Mouse (Mus musculus): ENCODE data around the gene Gm10642. TPM values are rescaled to one million over a fixed set of nuclear protein-coding genes. Genes with fewer than 3 reads are reported as not detected.

Gene Gm10642
- total RNA-seq, 1 experiment: 0.13 TPM

DNA sequence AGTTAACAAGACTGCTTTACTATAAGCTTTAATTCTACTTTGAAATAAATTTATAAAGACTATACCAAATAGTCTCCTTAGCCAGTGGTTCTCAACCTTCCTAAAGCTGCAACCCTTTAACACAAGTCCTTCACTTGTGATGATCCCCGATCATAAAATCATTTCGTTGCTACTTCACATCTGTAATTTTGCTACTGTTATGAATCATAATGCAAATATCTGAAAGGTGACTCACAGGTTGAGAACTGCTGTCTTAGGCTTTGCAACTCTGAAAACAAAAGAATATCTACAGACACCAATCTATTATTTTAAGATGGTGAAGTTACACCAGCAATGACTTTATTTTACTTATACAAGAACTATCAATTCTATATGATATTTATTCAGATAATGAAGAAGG lies 19.3 kb upstream of the Gm10642 start:
- H3K4me3 ChIP-seq (ENCODE audit: insufficient read depth in 1 of 2, low read depth in 1 of 2, low read length in 2 of 2, poor library complexity in 1 of 2, severe bottlenecking in 1 of 2): no peak overlapping the region
- no peak overlapping the region for H3K9ac ChIP-seq (ENCODE audit: insufficient read depth, low read depth, low read length, poor library complexity, severe bottlenecking)
- H3K27ac ChIP-seq (ENCODE audit: insufficient read depth, low read depth, low read length, poor library complexity, severe bottlenecking): no peak overlapping the region
- DNase-seq (ENCODE audit: low read depth, low spot score): no peak
- in situ Hi-C loops (cut with MboI; ENCODE audit: low sequenced_read_pairs in 2 of 2, unreplicated experiment in 2 of 2): no loop called here
- H3K9me3 ChIP-seq (ENCODE audit: control insufficient read depth, insufficient read depth, low read depth, low read length): no peaks in the 10 kb centered on the region
- H3K36me3 ChIP-seq (ENCODE audit: control insufficient read depth, insufficient read depth, low read length, poor library complexity, severe bottlenecking): no peaks in the 10 kb centered on the region
- no peaks in the 10 kb centered on the region for H3K4me1 ChIP-seq (ENCODE audit: control insufficient read depth in 2 of 2, insufficient read depth in 2 of 2, low read length in 2 of 2, poor library complexity in 1 of 2)
- no peak for TF ChIP-seq CHD2 (IDR thresholded peaks at IDR 0.05; ENCODE audit: low read depth, low read length)
- no peak for TF ChIP-seq ZC3H11A (IDR thresholded peaks at IDR 0.05; ENCODE audit: borderline replicate concordance, low read depth, low read length)
- no peak for TF ChIP-seq HCFC1 (IDR thresholded peaks at IDR 0.05; ENCODE audit: borderline replicate concordance, insufficient read depth, low read length)
- no peak for TF ChIP-seq MAFK (IDR thresholded peaks at IDR 0.05; ENCODE audit: insufficient read depth, low read depth, low read length)
- TF ChIP-seq ZNF384 (IDR thresholded peaks at IDR 0.05; ENCODE audit: low read depth, low read length): no peak

DNA sequence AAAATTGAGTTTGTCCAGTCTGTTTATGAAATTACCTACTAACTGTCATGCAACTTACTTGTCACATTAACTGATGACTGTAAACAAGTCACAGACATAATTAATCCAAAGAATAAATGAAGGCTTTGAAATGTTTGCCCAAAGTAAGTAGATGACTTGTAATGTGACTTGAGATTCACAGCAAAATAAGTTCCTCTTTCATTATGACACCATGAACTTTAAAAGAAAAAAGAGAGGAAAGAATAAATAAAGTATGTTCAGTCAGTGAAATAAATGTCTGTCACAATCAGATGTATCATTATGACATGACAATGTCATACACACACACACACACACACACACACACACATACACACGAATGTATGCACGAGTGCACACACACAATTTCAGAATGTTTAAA lies 5.8 kb upstream of the Gm10642 start:
- Histone ChIP-seq H3K9ac (ENCODE audit: insufficient read depth, low read depth, low read length, poor library complexity, severe bottlenecking) (no peak overlapping the region), H3K4me1 (ENCODE audit: control insufficient read depth in 2 of 2, insufficient read depth in 2 of 2, low read length in 2 of 2, poor library complexity in 1 of 2) (no peaks in the 10 kb centered on the region), H3K27ac (ENCODE audit: insufficient read depth, low read depth, low read length, poor library complexity, severe bottlenecking) (no peak overlapping the region), H3K9me3 (ENCODE audit: control insufficient read depth, insufficient read depth, low read depth, low read length) (no peaks in the 10 kb centered on the region), H3K4me3 (ENCODE audit: insufficient read depth in 1 of 2, low read depth in 1 of 2, low read length in 2 of 2, poor library complexity in 1 of 2, severe bottlenecking in 1 of 2) (no peak overlapping the region), H3K36me3 (ENCODE audit: control insufficient read depth, insufficient read depth, low read length, poor library complexity, severe bottlenecking) (no peaks in the 10 kb centered on the region)
- in situ Hi-C loops (cut with MboI; ENCODE audit: low sequenced_read_pairs in 2 of 2, unreplicated experiment in 2 of 2): loop anchor here in 1 of 2 experiments (25.0 kb wide), 1 partner anchor 437 kb away; no protein-coding TSS in a partner anchor
- TF ChIP-seq CHD2 (IDR thresholded peaks at IDR 0.05; ENCODE audit: low read depth, low read length) (no peak), HCFC1 (IDR thresholded peaks at IDR 0.05; ENCODE audit: borderline replicate concordance, insufficient read depth, low read length) (no peak), ZNF384 (IDR thresholded peaks at IDR 0.05; ENCODE audit: low read depth, low read length) (no peak), ZC3H11A (IDR thresholded peaks at IDR 0.05; ENCODE audit: borderline replicate concordance, low read depth, low read length) (no peak), MAFK (IDR thresholded peaks at IDR 0.05; ENCODE audit: insufficient read depth, low read depth, low read length) (no peak)
- no peak for DNase-seq (ENCODE audit: low read depth, low spot score)

DNA sequence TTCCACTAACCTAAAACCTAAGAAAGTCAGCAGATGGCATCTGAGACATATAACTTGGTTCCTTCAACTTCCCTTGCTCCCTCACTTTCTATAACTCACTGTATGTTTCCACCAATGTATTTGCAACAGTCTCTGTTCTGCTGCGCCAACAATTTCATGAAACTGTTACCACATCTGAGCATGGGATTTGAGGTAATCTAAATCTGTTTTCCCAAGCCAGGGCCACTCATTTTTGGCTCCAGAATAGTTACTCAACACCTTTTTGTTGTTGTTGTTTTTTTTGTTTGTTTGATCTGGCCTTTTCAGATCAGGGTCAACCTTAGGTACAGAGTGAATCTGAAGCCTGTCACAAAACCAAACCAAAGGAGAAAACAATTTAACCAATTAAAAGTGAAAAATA lies 5.1 kb upstream of the Gm10642 start:
- Histone ChIP-seq H3K9ac (ENCODE audit: insufficient read depth, low read depth, low read length, poor library complexity, severe bottlenecking) (no peak overlapping the region), H3K9me3 (ENCODE audit: control insufficient read depth, insufficient read depth, low read depth, low read length) (no peaks in the 10 kb centered on the region), H3K36me3 (ENCODE audit: control insufficient read depth, insufficient read depth, low read length, poor library complexity, severe bottlenecking) (no peaks in the 10 kb centered on the region), H3K4me3 (ENCODE audit: insufficient read depth in 1 of 2, low read depth in 1 of 2, low read length in 2 of 2, poor library complexity in 1 of 2, severe bottlenecking in 1 of 2) (no peak overlapping the region), H3K27ac (ENCODE audit: insufficient read depth, low read depth, low read length, poor library complexity, severe bottlenecking) (no peak overlapping the region), H3K4me1 (ENCODE audit: control insufficient read depth in 2 of 2, insufficient read depth in 2 of 2, low read length in 2 of 2, poor library complexity in 1 of 2) (0 out of 4 replicates have a peak, but pooled peaks cover 0 to 2% of the 10 kb centered on the region in 2 experiments)
- in situ Hi-C loops (cut with MboI; ENCODE audit: low sequenced_read_pairs in 2 of 2, unreplicated experiment in 2 of 2): loop anchor here in 1 of 2 experiments (25.0 kb wide), 1 partner anchor 436 kb away; no protein-coding TSS in a partner anchor
- TF ChIP-seq HCFC1 (IDR thresholded peaks at IDR 0.05; ENCODE audit: borderline replicate concordance, insufficient read depth, low read length) (no peak), MAFK (IDR thresholded peaks at IDR 0.05; ENCODE audit: insufficient read depth, low read depth, low read length) (no peak), ZC3H11A (IDR thresholded peaks at IDR 0.05; ENCODE audit: borderline replicate concordance, low read depth, low read length) (no peak), CHD2 (IDR thresholded peaks at IDR 0.05; ENCODE audit: low read depth, low read length) (no peak), ZNF384 (IDR thresholded peaks at IDR 0.05; ENCODE audit: low read depth, low read length) (no peak)
- no peak for DNase-seq (ENCODE audit: low read depth, low spot score)

DNA sequence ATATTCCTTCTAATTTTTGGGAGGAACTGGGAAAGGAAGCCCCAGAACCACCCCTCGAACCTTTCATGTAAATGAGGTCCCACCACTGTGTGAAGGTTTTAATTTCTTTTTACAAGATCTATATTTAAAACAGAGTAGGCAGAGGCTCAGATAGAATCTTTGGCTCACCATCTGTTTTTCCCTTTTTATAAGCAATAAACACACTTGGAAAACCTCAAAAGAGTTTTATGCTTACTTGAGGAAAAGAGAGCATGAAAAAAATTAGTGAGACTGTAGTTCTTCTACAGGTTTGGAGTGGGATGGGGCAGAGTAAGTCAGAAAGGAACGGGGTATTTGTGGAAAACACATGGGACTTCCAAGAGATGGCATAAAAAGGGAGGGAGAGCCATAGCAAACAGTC lies 3.8 kb upstream of the Gm10642 start:
- Histone ChIP-seq H3K4me3 (ENCODE audit: insufficient read depth in 1 of 2, low read depth in 1 of 2, low read length in 2 of 2, poor library complexity in 1 of 2, severe bottlenecking in 1 of 2) (no peak overlapping the region), H3K9ac (ENCODE audit: insufficient read depth, low read depth, low read length, poor library complexity, severe bottlenecking) (no peak overlapping the region), H3K9me3 (ENCODE audit: control insufficient read depth, insufficient read depth, low read depth, low read length) (no peaks in the 10 kb centered on the region), H3K27ac (ENCODE audit: insufficient read depth, low read depth, low read length, poor library complexity, severe bottlenecking) (no peak overlapping the region), H3K4me1 (ENCODE audit: control insufficient read depth in 2 of 2, insufficient read depth in 2 of 2, low read length in 2 of 2, poor library complexity in 1 of 2) (0 out of 4 replicates have a peak, but pooled peaks cover 0 to 2% of the 10 kb centered on the region in 2 experiments), H3K36me3 (ENCODE audit: control insufficient read depth, insufficient read depth, low read length, poor library complexity, severe bottlenecking) (no peaks in the 10 kb centered on the region)
- no peak for DNase-seq (ENCODE audit: low read depth, low spot score)
- no peak for TF ChIP-seq ZC3H11A (IDR thresholded peaks at IDR 0.05; ENCODE audit: borderline replicate concordance, low read depth, low read length)
- in situ Hi-C loops (cut with MboI; ENCODE audit: low sequenced_read_pairs in 2 of 2, unreplicated experiment in 2 of 2): loop anchor here in 1 of 2 experiments (25.0 kb wide), 1 partner anchor 435 kb away; no protein-coding TSS in a partner anchor

DNA sequence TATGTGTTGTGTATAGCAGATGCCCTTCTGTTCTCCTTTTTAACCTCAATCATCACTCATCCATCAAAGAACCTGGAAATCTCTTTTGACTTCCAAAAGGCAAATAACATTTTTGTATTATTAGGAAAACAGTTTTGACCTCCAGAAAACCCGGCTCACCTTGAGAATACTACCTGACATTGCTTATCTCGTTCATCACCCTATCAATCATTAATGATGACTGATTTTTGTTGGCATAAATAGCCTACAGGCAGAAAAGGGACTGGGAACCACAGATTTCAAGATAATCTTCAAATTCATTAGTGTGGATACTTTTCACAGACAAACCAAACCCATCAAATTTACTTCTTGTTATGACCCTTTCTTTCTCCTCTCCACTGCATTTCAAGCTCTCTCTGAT lies 2.2 kb upstream of the Gm10642 start:
- in situ Hi-C loops (cut with MboI; ENCODE audit: low sequenced_read_pairs in 2 of 2, unreplicated experiment in 2 of 2): loop anchor here in 1 of 2 experiments (25.0 kb wide), 1 partner anchor 433 kb away; no protein-coding TSS in a partner anchor

More for the DNA sequence above, 2.2 kb upstream of the Gm10642 start:
- H3K9ac ChIP-seq (ENCODE audit: insufficient read depth, low read depth, low read length, poor library complexity, severe bottlenecking): no peak overlapping the region
- H3K4me3 ChIP-seq (ENCODE audit: insufficient read depth in 1 of 2, low read depth in 1 of 2, low read length in 2 of 2, poor library complexity in 1 of 2, severe bottlenecking in 1 of 2): no peak overlapping the region
- no peaks in the 10 kb centered on the region for H3K36me3 ChIP-seq (ENCODE audit: control insufficient read depth, insufficient read depth, low read length, poor library complexity, severe bottlenecking)
- 0 out of 4 replicates have a peak, but pooled peaks cover 0 to 2% of the 10 kb centered on the region in 2 experiments for H3K4me1 ChIP-seq (ENCODE audit: control insufficient read depth in 2 of 2, insufficient read depth in 2 of 2, low read length in 2 of 2, poor library complexity in 1 of 2)
- no peaks in the 10 kb centered on the region for H3K9me3 ChIP-seq (ENCODE audit: control insufficient read depth, insufficient read depth, low read depth, low read length)
- H3K27ac ChIP-seq (ENCODE audit: insufficient read depth, low read depth, low read length, poor library complexity, severe bottlenecking): no peak overlapping the region
- TF ChIP-seq MAFK (IDR thresholded peaks at IDR 0.05; ENCODE audit: insufficient read depth, low read depth, low read length): no peak
- no peak for TF ChIP-seq ZC3H11A (IDR thresholded peaks at IDR 0.05; ENCODE audit: borderline replicate concordance, low read depth, low read length)
- TF ChIP-seq CHD2 (IDR thresholded peaks at IDR 0.05; ENCODE audit: low read depth, low read length): no peak
- no peak for TF ChIP-seq ZNF384 (IDR thresholded peaks at IDR 0.05; ENCODE audit: low read depth, low read length)
- no peak for TF ChIP-seq HCFC1 (IDR thresholded peaks at IDR 0.05; ENCODE audit: borderline replicate concordance, insufficient read depth, low read length)
- DNase-seq (ENCODE audit: low read depth, low spot score): no peak
